Mouse (Mus musculus): ENCODE measurements around the gene Smg5. TPM values are rescaled to one million over a fixed set of nuclear protein-coding genes. Genes with fewer than 3 reads are reported as not detected.
"Not testable (repeated sequence)": the region's sequence is repeated elsewhere in the genome, so short reads cannot be mapped to it uniquely, and the experiment has no call there.

The Smg5 gene
- polyA plus RNA-seq, 1 experiment from 2014 or later: 66.1 TPM

DNA sequence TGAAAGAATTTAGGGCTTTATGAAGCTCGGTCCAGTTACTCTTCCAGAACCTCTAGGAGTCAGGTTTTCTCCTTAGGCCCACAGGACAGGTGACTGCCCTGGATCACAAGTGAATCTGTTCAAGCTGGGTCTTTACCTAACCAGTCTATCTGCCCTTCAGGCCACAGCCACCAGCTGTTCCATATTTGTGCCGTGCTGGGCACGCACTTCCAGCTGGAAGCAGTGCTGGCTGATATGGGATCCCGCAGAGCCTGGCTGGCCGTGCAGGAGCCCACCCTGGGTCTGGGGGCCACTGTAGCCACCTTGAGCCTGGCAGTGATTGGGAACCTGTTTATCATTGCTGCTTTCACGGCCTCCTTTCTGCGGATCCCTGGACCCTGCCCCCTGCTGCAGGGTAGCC lies 40.6 kb downstream of the Smg5 start:
- not testable (repeated sequence) for H3K36me3 ChIP-seq, H3K27me3 ChIP-seq, H3K9me3 ChIP-seq
- Histone ChIP-seq H3K4me1 (replicated peaks) (peaks cover 14% of the 10 kb centered on the region), H3K4me2 (peak overlapping the region; percentile 41), H3K27ac (replicated peaks) (peak overlapping the region; percentile 83), H3K9ac (peak overlapping the region; percentile 52), H3K4me3 (0 out of 2 replicates have a peak overlapping the region, but pooled peaks have one; percentile 6)
- WGBS: 19% methylated on average over 6 of the region's 7 CpGs
- ATAC-seq (ENCODE audit: low read depth): peak; percentile 17; the same call in 1 of the 2 replicates

DNA sequence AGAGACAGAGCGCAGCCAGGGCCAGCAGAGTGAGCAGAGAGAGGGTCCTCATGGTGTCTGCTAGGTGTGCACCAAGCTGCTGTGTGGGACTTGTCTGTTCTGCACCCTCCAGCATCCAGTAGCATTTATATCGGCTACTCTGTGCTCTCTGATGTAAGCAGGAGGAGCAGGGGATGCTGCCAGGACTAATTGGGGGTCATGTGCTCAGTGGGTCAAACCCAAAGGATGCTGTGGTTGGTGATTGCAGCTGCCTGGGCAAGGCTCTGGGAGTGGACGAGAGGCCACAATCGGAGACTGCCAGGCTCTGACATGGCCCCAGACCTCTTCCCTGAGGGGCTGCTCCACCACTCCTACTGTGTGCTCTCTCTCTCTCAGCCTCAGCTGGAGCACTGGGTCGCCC lies 42.5 kb downstream of the Smg5 start, which contains the start of gene Bglap2:
Gene Bglap2 (minus strand): TSS at position 101 of the 400 bp plus-strand sequence.
- not testable (repeated sequence) for H3K4me2 ChIP-seq; ATAC-seq (ENCODE audit: low read depth); H3K9ac ChIP-seq; H3K36me3 ChIP-seq; H3K27ac ChIP-seq (replicated peaks); H3K4me3 ChIP-seq; H3K27me3 ChIP-seq; H3K9me3 ChIP-seq
- 75% methylated on average over 5 of the region's 5 CpGs for WGBS
- peaks cover 17% of the 10 kb centered on the region for H3K4me1 ChIP-seq (replicated peaks)

DNA sequence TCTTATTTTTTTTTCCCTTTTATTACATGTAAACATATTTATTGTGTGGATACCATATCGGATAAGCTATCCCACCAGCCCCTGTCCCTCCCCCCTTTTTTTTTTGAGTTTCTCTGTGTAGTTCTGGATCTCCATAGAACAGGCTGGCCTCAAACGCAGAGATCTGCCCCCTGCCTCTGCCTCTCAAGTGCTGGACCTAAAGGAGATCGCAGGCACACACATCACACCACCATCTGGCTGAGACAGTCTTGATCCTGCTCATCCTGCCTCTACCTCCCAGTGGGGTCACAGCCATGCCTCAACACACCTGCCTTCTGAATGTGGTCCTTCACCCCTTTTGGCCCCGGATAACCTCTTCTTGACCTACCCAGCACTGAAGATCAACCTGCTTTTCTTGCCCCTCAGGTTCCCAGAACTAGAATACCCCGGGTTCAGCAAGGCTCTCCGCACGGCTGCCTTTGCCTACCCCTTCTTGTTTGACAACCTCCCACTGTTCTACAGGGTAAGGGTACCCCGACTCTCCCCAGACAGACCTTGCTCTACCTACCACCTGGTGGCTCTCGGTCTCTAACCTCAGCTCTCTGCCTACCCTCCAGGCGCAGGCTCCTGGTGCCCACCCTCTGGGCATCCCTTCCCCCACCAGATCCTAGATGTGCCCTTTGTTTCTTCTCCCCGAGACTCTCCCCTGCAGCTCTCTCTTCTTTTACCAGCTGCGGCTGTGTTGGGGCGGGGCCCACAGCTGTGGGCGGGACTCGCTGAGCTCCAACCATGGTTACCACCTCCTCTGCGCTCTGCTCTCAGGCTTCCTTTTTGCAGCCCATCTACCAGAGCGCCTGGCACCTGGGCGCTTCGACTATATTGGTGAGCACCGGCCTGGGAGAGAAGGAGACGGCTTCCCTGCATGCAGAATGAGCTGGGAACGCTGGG lies 45.6 kb downstream of the Smg5 start:
- not testable (repeated sequence) for H3K9me3 ChIP-seq; H3K36me3 ChIP-seq; H3K27me3 ChIP-seq; H3K4me1 ChIP-seq (replicated peaks)
- Histone ChIP-seq H3K27ac (replicated peaks) (peak overlapping the region; percentile 88), H3K4me3 (peak overlapping the region; percentile 27), H3K4me2 (peak overlapping the region; percentile 50), H3K9ac (peak overlapping the region; percentile 57; the same call in 1 of the 2 replicates)
- ATAC-seq (ENCODE audit: low read depth): peak; percentile 93
- 6% methylated on average over 20 of the region's 22 CpGs for WGBS

DNA sequence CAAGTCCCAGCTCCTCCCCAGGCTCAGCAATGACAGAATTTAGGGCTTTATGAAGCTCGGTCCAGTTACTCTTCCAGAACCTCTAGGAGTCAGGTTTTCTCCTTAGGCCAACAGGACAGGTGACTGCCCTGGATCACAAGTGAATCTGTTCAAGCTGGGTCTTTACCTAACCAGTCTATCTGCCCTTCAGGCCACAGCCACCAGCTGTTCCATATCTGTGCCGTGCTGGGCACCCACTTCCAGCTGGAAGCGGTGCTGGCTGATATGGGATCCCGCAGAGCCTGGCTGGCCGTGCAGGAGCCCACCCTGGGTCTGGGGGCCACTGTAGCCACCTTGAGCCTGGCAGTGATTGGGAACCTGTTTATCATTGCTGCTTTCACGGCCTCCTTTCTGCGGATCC lies 46.3 kb downstream of the Smg5 start:
- H3K27ac ChIP-seq (replicated peaks); H3K27me3 ChIP-seq; H3K36me3 ChIP-seq; H3K9ac ChIP-seq; H3K9me3 ChIP-seq; H3K4me1 ChIP-seq (replicated peaks); H3K4me3 ChIP-seq: not testable (repeated sequence)
- 36% methylated on average over 3 of the region's 7 CpGs for WGBS
- peak; percentile 30; the same call in 1 of the 2 replicates for ATAC-seq (ENCODE audit: low read depth)
- H3K4me2 ChIP-seq: peak overlapping the region; percentile 50

DNA sequence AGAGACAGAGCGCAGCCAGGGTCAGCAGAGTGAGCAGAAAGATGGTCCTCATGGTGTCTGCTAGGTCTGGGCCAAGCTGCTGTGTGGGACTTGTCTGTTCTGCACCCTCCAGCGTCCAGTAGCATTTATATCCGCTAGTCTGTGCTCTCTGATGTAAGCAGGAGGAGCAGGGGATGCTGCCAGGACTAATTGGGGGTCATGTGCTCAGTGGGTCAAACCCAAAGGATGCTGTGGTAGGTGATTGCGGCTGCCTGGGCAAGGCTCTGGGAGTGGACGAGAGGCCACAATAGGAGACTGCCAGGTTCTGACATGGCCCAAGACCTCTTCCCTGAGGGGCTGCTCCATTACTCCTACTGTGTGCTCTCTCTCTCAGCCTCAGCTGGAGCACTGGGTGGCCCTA lies 48.3 kb downstream of the Smg5 start, which contains the start of gene Bglap:
Gene Bglap (minus strand): TSS at position 101 of the 400 bp plus-strand sequence.
- whole genome bisulfite sequencing: 78% methylated on average over 5 of the region's 5 CpGs
- Histone ChIP-seq H3K4me2 (no peak within 1 kb of the TSS), H3K27me3 (no peaks in the 10 kb centered on the region), H3K27ac (replicated peaks) (no peak within 1 kb of the TSS), H3K9ac (no peak within 1 kb of the TSS), H3K36me3 (no peaks in the 10 kb centered on the region), H3K4me3 (no peak within 1 kb of the TSS), H3K9me3 (no peaks in the 10 kb centered on the region), H3K4me1 (replicated peaks) (peaks cover 8% of the 10 kb centered on the region)
- ATAC-seq (ENCODE audit: low read depth): no peak

DNA sequence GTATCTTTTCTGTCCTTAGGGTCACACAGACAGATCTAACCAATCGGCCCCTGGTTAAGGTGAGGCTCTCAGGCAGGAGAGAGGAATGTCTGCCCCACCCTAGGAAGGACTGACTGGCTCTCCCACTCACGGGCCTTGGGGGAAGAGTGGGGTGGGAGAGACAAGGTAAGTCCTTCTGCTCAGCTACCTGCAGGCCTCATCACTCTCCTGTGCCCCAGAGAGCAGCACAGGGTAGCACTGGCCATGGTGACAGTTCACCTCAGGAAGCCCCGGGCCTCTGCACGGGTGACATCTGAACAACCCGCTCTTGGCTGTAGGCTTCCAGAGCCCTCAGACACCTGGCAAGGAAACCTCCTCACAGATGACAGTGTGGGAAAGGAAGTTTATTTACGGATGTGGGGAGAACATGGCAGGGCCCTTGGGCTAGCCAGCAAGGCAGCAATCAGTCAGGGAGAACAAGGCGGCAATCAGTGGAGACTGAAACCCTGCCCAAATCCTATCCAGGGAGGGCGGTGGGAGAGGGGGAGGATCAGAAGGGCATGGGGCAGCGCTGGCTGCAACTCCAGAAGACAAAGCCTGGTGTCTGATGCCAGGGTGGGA lies 57.8 kb downstream of the Smg5 start:
- no peak for ATAC-seq (ENCODE audit: low read depth)
- H3K4me1 ChIP-seq (replicated peaks): no peaks in the 10 kb centered on the region
- WGBS: 88% methylated on average over 9 of the region's 9 CpGs
- no peak overlapping the region for H3K27ac ChIP-seq (replicated peaks)
- 0 out of 2 replicates have a peak overlapping the region, but pooled peaks have one; percentile 49 for H3K9ac ChIP-seq
- no peaks in the 10 kb centered on the region for H3K9me3 ChIP-seq
- H3K27me3 ChIP-seq: no peaks in the 10 kb centered on the region
- H3K4me2 ChIP-seq: no peak overlapping the region
- no peak overlapping the region for H3K4me3 ChIP-seq
- peaks cover 9% of the 10 kb centered on the region; the same call in 1 of the 2 replicates for H3K36me3 ChIP-seq

DNA sequence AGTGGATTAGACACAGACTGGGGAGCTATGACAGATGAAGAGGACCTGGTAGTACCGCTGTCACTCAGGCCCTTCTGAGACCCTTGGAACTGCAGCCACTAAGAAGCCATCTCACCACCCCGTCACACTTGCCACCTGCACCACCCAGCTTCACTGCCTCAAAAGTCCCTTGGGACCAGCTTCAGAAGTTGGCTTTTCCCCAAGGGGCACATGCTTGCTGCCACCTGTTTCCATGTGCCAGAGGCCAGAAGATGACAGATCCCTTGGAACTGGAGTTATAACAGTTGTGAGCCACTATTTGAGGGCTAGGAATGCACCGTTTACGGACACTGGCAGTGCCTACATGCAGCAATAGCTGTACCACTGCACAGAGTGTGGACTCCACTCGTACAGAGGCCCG lies 59.2 kb downstream of the Smg5 start:
- Histone ChIP-seq H3K4me2 (no peak overlapping the region), H3K27me3 (no peaks in the 10 kb centered on the region), H3K9ac (no peak overlapping the region), H3K36me3 (peaks cover 6% of the 10 kb centered on the region; the same call in 1 of the 2 replicates), H3K4me3 (no peak overlapping the region), H3K27ac (replicated peaks) (no peak overlapping the region), H3K4me1 (replicated peaks) (no peaks in the 10 kb centered on the region), H3K9me3 (no peaks in the 10 kb centered on the region)
- WGBS: 93% methylated on average over 6 of the region's 6 CpGs
- no peak for ATAC-seq (ENCODE audit: low read depth)

DNA sequence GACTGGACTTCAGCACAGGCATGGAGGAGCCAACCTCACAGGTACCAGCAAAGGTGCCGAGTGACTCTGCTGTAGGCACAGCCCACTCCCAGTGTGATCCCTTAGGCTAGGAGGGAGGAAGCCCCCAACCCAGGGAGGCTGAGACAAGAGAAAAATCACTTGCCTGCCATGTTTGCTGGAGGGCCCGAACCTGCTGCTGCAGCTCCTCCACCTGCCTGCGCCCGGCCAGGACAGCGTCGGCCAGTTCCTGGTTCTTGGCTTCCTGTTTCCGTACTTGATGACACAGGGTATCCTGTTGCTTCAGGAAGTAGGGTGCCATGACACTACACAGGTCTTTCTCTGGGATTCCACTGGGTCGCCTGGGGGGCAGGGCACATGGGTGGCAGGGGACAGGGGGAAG lies 59.7 kb downstream of the Smg5 start:
- Histone ChIP-seq H3K9ac (no peak overlapping the region), H3K9me3 (no peaks in the 10 kb centered on the region), H3K36me3 (peaks cover 4% of the 10 kb centered on the region; the same call in 1 of the 2 replicates), H3K4me1 (replicated peaks) (no peaks in the 10 kb centered on the region), H3K4me3 (no peak overlapping the region), H3K27ac (replicated peaks) (no peak overlapping the region), H3K4me2 (no peak overlapping the region), H3K27me3 (no peaks in the 10 kb centered on the region)
- WGBS: 90% methylated on average over 8 of the region's 8 CpGs
- ATAC-seq (ENCODE audit: low read depth): no peak

DNA sequence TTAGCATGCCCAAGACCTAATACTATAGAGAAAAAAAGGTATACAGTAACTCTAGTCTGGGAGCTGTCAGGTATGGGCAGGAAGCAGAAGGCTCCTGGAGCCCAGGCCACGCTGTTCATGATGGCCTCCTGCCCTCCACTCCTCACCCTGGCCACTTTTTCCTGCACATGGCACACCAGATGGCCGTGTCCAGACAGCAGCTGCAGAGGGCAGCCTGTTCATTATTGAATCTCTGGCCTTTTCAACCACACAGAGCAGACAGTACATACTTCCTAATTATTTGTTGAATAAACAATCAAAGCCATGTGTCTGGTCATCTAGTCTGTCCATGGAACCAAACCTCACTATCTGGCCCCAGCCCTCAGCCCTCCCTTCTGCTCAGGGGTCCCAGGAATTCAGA lies 62.6 kb downstream of the Smg5 start:
- WGBS: 73% methylated on average over 2 of the region's 2 CpGs
- ATAC-seq (ENCODE audit: low read depth): no peak

DNA sequence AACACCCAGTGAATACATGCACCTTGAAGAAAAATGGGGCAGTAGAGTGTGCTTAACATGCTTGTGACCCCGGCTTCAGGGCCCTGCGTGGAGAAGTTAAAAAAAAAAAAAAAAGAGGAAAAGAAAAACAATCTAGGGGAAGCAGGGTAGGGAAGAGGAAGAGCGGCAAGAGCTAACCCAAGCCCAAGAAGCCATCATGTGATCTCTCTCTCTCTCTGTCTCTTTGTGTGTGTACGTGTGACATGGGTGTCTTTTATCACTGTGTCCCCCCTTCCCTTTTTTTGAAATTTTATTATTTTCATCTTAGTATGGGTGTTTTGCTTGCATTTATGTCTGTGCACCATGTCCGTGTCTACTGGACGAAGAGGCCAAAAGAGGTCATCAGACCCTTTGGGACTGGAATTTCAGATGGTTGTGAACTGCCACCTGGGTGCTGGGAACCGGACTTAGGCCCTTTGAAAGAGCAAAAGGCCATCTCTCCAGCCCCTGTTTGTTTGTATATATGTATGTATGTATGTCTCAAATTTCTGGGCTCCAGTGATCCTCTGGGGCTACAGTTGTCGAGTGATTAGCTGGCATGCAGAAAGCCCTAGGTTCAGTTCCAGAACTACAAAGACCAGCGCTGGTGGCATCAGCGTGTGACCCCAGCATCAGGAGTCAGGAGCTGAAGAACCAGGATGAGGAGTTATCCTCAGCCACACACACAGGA lies 67.6 kb downstream of the Smg5 start:
- Histone ChIP-seq H3K27me3 (no peaks in the 10 kb centered on the region), H3K27ac (replicated peaks) (no peak overlapping the region), H3K36me3 (peaks cover 7% of the 10 kb centered on the region), H3K4me1 (replicated peaks) (peaks cover 8% of the 10 kb centered on the region), H3K9me3 (no peaks in the 10 kb centered on the region), H3K4me2 (no peak overlapping the region), H3K4me3 (no peak overlapping the region), H3K9ac (no peak overlapping the region)
- WGBS: 92% methylated on average over 10 of the region's 10 CpGs
- ATAC-seq (ENCODE audit: low read depth): no peak

More for the DNA sequence above, 62.6 kb downstream of the Smg5 start:
- H3K4me3 ChIP-seq: no peak overlapping the region
- H3K9ac ChIP-seq: no peak overlapping the region
- H3K4me2 ChIP-seq: no peak overlapping the region
- H3K27ac ChIP-seq (replicated peaks): no peak overlapping the region
- H3K9me3 ChIP-seq: no peaks in the 10 kb centered on the region
- no peaks in the 10 kb centered on the region for H3K27me3 ChIP-seq
- H3K4me1 ChIP-seq (replicated peaks): no peaks in the 10 kb centered on the region
- H3K36me3 ChIP-seq: peaks cover 4% of the 10 kb centered on the region; the same call in 1 of the 2 replicates

DNA sequence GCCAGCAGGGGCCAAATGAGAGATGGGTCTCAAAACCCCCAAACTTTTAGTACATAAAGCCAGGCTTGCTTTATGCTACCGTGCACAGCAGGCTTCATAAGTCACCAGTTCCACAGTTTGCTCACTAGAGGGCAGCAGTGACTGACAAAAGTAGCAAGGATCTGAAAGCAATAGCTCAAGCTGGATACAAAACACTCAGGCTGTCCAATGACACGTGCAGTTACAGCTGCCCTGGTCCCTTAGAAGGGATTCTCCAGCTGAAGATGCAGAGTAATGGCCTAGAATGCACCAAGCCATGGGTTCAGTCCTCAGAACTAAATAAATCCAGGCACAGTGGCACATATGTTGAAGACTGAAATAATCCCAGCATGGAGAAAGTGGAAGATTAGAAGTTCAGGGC lies 71.0 kb downstream of the Smg5 start:
- whole genome bisulfite sequencing: 0% methylated on average over 2 of the region's 2 CpGs
- Histone ChIP-seq H3K9ac (no peak overlapping the region), H3K4me3 (no peak overlapping the region), H3K4me2 (no peak overlapping the region), H3K27ac (replicated peaks) (no peak overlapping the region), H3K27me3 (no peaks in the 10 kb centered on the region), H3K36me3 (peaks cover 15% of the 10 kb centered on the region), H3K9me3 (no peaks in the 10 kb centered on the region), H3K4me1 (replicated peaks) (peaks cover 27% of the 10 kb centered on the region)
- ATAC-seq (ENCODE audit: low read depth): 0 out of 2 replicates have a peak, but pooled peaks have one; percentile 16

DNA sequence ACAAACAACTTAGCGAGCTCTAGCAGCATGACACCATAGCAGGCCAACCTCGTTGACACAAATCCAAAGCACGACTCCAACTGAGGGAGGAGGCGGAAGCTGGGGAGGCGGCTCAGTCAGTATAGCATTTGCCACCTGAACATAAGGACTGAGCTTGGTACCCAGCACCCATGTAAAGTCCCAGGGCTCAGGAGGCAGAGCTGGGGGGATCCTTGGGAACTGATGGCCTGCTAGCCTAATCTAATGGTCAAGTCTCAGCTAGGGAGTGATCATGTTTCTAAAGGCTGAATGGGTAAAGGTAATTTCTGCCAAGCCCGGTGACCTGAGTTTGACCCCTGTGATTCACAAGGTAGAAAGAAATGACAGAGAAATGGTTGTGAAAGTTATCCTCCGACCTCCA lies 71.5 kb downstream of the Smg5 start:
- Histone ChIP-seq H3K36me3 (peaks cover 19% of the 10 kb centered on the region), H3K9ac (no peak overlapping the region), H3K4me1 (replicated peaks) (peaks cover 27% of the 10 kb centered on the region), H3K4me3 (no peak overlapping the region), H3K9me3 (no peaks in the 10 kb centered on the region), H3K27ac (replicated peaks) (no peak overlapping the region), H3K4me2 (no peak overlapping the region), H3K27me3 (no peaks in the 10 kb centered on the region)
- WGBS: 61% methylated on average over 7 of the region's 7 CpGs
- no peak for ATAC-seq (ENCODE audit: low read depth)

Data from neural tube, embryonic 13.5 days (tissue).